Mouse (Mus musculus) left cerebral cortex, adult 11 months (tissue): ENCODE data around the gene Sdc3.

Source experiments
- DNase-seq: peaks from one replicate; pipeline ENCODE4 v3.0.0; 2022; ENCODE audit warnings: low spot score

The Sdc3 gene

GRCm38 (mm10) chr4:130828851-130829673 is 36.7 kb downstream of the Sdc3 start:
- DNase-seq, result no peak

- no peak for DNase-seq
Observed at GRCm38 (mm10) chr4:130834122-130834521, 41.8 kb downstream of the Sdc3 start.

GRCm38 (mm10) chr4:130835550-130835949 is 43.2 kb downstream of the Sdc3 start:
- DNase-seq, result no peak

- DNase-seq, result no peak
Observed at GRCm38 (mm10) chr4:130836281-130837061, 44.1 kb downstream of the Sdc3 start.

GRCm38 (mm10) chr4:130838585-130838984 is 46.2 kb downstream of the Sdc3 start:
- DNase-seq, result no peak

- no peak for DNase-seq
Observed at GRCm38 (mm10) chr4:130841107-130841840, 48.9 kb downstream of the Sdc3 start.

GRCm38 (mm10) chr4:130848814-130849213 is 56.5 kb downstream of the Sdc3 start:
- DNase-seq, result no peak

GRCm38 (mm10) chr4:130857661-130858060 is 65.3 kb downstream of the Sdc3 start:
- DNase-seq, result no peak

GRCm38 (mm10) chr4:130858880-130859279 is 66.5 kb downstream of the Sdc3 start:
- no peak for DNase-seq

- DNase-seq, result no peak
Observed at GRCm38 (mm10) chr4:130859467-130859866, 67.1 kb downstream of the Sdc3 start.

GRCm38 (mm10) chr4:130860902-130861652 is 68.7 kb downstream of the Sdc3 start:
- no peak for DNase-seq

- peak; percentile 93 for DNase-seq
Observed at GRCm38 (mm10) chr4:130861653-130862208, 69.4 kb downstream of the Sdc3 start.

GRCm38 (mm10) chr4:130862538-130862937 is 70.2 kb downstream of the Sdc3 start:
- no peak for DNase-seq

GRCm38 (mm10) chr4:130865460-130865859 is 73.1 kb downstream of the Sdc3 start:
- no peak for DNase-seq

- peak; percentile 74 for DNase-seq
Observed at GRCm38 (mm10) chr4:130865901-130866371, 73.6 kb downstream of the Sdc3 start.

- DNase-seq, result no peak
Observed at GRCm38 (mm10) chr4:130867940-130868339, 75.6 kb downstream of the Sdc3 start.

- DNase-seq, result no peak
Observed at GRCm38 (mm10) chr4:130868803-130869202, 76.5 kb downstream of the Sdc3 start.

- no peak for DNase-seq
Observed at GRCm38 (mm10) chr4:130872414-130872813, 80.1 kb downstream of the Sdc3 start.

- DNase-seq, result no peak
Observed at GRCm38 (mm10) chr4:130873440-130873839, 81.1 kb downstream of the Sdc3 start.

GRCm38 (mm10) chr4:130874601-130875000 is 82.3 kb downstream of the Sdc3 start:
- DNase-seq, result no peak
